Mouse (Mus musculus): ENCODE measurements around the gene Rassf10.

Rassf10 gene

GRCm38 (mm10) chr7:112957630-112958029 lies 3.9 kb downstream of the Rassf10 start:
- DNase-seq (ENCODE audit: low spot score): no peak

- DNase-seq (ENCODE audit: low spot score): no peak
Observed at GRCm38 (mm10) chr7:112966382-112966781, 12.6 kb downstream of the Rassf10 start.

GRCm38 (mm10) chr7:112966786-112967185 lies 13.0 kb downstream of the Rassf10 start:
- DNase-seq (ENCODE audit: low spot score): no peak

- DNase-seq (ENCODE audit: low spot score): no peak
Observed at GRCm38 (mm10) chr7:112983316-112983715, 29.6 kb downstream of the Rassf10 start.

GRCm38 (mm10) chr7:112984704-112985577 lies 31.2 kb downstream of the Rassf10 start:
- no peak for DNase-seq (ENCODE audit: low spot score)

- DNase-seq (ENCODE audit: low spot score): no peak
Observed at GRCm38 (mm10) chr7:112985578-112985949, 31.8 kb downstream of the Rassf10 start.

GRCm38 (mm10) chr7:112992928-112993327 lies 39.2 kb downstream of the Rassf10 start:
- no peak for DNase-seq (ENCODE audit: low spot score)

- no peak for DNase-seq (ENCODE audit: low spot score)
Observed at GRCm38 (mm10) chr7:113003565-113004255, 49.9 kb downstream of the Rassf10 start.

GRCm38 (mm10) chr7:113005726-113006125 lies 52.0 kb downstream of the Rassf10 start:
- no peak for DNase-seq (ENCODE audit: low spot score)

Measured in urinary bladder, postnatal 10 days (tissue).